Mouse (Mus musculus) thymus, postnatal 0 days (tissue): ENCODE results near the gene Scn4b. TPM values are rescaled to one million over a fixed set of nuclear protein-coding genes. Genes with fewer than 3 reads are reported as not detected.

Source experiments
- DNase-seq: peaks from one replicate; pipeline ENCODE4 v3.0.0-alpha.2; 2015; ENCODE audit warnings: low spot score
- polyA plus RNA-seq: library from polyadenylated mRNA; unstranded; fragments of >200 nt; fragmentation: Nextera tagmentation; extraction: Ambion mirVana; gene quantifications from 2 replicates; pipeline ENCODE4 v1.2.1, GENCODE M21; 2015

Scn4b gene
- polyA plus RNA-seq, 1 experiment from 2014 or later = 9.1 TPM

- DNase-seq = no peak
These were observed 13.0 kb upstream of the Scn4b start for GRCm38 (mm10) chr9:45125211-45125610.

DNA sequence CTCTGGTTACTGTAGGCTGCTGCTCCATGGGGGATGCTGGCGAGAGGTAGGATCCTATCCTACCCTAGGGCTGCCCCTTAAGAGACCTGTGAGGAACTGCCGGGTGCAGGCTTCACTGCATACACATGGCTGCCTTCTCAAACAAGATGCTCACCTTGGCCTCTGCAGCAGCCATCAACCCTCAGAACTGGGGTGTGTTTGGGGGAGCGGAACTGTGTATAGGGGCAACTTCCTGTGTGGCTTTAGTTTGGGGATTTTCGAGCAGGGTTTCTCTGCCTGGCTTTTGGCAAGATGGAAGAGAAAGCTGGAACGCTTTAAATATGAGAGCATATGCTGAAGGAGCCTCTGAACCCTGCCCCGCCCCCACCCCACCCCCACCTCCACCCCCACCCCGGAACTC lies 11.3 kb upstream of the Scn4b start:
- DNase-seq = peak; percentile 54

GRCm38 (mm10) chr9:45130119-45130518 lies 8.1 kb upstream of the Scn4b start:
- DNase-seq = no peak

DNA sequence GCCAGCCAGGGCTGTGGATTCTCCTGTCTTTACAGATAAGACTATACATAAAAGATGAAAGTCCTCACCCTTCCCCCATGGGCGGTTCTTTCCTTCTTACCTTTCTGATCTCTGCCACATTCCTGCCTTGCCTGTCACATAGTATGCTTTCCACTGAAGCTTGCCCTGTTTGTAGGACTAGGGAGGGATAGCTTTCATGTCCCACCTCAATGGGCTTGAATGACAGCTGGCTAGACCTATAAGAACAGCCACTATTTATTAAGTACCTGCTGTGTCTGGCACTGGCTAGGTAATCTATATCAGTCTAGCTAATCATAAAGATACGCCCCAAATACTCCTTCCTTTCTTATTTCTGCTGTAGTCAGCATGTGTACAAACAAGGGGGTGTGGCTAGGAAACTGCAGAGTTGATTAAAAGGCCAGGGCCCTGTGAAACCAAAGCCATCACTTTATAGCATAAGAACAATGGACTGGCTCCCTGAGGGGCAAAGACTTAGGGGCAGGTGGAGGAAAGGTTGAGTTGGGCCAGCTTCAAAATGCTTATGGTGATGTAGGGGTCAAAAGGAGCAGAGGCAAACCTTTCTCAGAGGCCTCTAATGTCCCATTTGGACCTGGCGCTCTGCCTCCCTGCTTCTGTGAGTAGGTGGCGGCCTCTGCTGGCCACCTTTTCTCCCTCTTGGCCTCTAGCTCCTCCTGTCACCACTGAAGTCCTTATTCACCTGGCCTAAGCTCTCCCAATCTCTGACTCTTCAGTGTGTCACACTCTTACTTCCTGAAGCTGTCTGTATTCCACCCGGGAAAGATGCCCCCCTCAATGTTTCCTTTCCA lies 4.5 kb upstream of the Scn4b start:
- DNase-seq = peak; percentile 76

- DNase-seq = no peak
These were observed 1.6 kb upstream of the Scn4b start for GRCm38 (mm10) chr9:45136442-45137169.

DNA sequence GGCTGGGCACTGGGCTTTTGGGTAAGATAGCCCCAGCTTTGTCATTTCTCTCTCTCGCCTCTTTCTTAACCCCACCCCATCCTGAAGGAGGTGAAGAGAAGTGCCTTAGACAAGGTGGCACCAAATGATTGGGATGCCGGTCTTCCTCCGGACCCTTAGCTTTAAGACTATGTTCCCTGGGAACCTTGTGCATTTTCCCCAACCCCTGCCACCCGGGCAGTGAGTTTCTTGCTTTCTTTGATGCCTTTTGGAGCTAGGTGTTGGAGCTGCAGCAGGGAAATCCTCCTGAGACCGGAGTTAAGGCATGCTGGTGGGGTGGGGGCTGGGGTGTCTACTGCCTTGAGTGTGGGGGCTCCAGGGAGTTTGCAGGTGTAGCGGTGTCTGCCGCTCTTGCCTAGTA lies 887 bp downstream of the Scn4b start:
- no peak for DNase-seq

GRCm38 (mm10) chr9:45140945-45141344 lies 2.8 kb downstream of the Scn4b start:
- DNase-seq = no peak

DNA sequence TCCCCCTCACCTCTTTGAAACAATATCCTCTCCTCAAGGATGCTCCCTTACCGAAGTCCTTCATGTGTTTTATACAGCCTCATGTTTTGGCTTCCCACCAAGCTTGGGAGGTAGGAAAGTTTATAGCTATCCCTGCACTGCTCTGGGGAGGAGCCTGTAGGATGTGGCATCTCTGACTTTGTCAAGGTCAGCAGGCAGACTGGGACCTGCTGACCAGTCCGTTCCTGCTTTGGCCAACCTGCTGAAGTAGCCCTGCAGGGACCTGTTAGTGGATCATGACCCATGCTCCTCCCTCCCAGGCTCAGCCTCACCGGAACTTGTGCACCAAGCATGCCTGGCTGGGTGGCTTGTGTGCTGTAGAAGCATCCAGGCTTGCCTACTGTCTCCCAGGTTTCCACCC lies 4.5 kb downstream of the Scn4b start:
- DNase-seq = no peak

GRCm38 (mm10) chr9:45145533-45146266 lies 7.5 kb downstream of the Scn4b start:
- peak; percentile 39 for DNase-seq

DNA sequence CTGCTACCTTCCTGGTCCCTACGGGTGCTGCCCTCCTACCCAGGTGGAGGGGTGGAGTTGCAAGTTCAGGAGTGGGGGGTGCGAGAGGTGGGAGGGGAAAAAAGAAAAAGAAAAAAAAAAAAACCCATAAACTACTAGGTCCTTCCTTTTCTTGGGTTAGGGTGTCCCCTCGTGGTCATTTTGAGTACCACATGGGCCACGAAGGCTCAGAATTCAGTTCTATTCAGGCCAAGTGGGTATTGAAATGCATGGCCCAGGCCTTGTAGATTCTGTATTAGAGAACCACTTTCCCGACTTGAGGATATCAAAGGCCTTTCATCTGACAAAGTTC lies 8.0 kb downstream of the Scn4b start:
- DNase-seq = peak; percentile 87

GRCm38 (mm10) chr9:45150933-45151332 lies 12.7 kb downstream of the Scn4b start:
- DNase-seq = no peak

DNA sequence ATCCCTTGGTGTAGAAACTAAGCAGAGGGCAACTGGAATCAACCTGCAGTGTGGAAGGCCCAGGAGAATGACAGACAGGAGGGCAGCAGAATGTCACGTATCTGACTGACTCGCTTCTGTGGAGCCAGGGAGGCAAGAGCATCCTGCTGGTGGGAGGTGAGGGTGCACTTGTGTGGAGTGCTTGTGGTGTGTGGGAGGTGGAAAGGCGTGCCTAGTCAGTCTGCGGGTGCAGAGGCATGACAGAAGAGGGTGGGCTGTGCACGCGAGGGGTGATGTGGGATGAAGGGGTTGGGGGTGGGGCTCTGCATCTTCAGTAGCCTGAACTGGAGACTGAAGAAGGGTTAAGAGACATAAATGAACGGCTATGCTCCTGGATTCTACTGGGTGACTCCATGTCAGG lies 15.2 kb downstream of the Scn4b start:
- peak; percentile 53 for DNase-seq

- DNase-seq = no peak
These were observed 29.7 kb downstream of the Scn4b start for GRCm38 (mm10) chr9:45167903-45168302.

GRCm38 (mm10) chr9:45170150-45170549 lies 32.0 kb downstream of the Scn4b start:
- no peak for DNase-seq

DNA sequence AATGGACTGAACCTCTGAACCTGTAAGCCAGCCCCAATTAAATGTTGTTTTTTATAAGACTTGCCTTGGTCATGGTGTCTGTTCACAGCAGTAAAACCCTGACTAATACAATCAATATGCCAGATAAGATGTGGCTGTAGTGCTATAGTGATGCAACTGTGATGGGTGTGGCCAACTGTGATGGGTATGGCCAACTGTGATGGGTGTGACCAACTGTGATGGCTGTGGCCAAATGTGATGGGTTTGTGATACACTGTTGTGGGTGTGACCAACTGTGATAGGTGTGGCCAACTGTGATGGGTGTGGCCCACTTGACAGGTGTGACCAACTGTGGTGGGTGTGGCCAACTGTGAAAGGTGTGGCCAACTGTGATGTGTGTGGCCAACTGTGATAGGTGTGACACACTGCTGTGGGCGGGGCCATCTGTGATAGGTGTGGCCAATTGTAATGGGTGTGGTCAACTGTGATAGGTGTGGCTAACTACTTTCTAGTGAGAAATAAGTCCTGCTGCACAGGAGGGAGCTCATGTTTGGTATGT lies 32.9 kb downstream of the Scn4b start:
- DNase-seq = no peak

DNA sequence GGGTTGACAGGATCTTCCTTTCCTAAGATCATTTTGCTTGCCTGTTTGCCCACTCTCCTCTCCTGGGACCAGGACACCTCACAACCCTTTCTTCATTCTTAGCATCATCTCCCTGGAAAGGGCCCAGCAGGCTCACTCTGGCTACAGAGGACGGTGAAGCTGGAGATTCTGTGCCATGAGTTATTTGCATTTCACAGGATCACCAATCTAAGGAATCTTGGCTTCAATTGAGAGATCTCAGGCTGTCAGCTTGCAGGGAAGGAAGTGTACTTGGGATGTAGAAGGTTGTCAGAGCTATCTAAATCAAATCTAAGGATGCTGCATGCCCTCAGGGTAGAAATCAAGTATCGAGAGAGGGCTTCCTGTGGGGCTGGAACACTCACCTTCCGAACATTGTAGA lies 35.3 kb downstream of the Scn4b start:
- DNase-seq = no peak

DNA sequence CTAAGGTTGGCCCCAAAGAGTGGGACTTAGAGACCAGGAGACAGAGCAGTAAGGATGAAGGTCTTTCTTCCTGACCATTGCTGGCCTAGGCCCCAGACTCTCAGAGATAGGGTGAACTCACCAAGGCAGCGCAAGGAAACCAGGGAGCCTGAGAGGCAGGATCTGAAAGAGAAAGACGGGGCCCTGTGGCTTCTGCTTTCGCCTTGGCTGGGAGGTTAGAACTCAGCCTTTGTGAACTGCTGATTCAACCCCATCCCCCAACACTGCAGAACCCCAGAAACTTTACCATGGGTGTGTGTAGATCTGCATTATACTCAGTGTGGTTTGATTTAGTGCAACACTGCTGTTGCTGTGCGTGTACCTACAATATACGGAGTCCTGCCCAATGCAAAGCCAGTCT lies 41.1 kb downstream of the Scn4b start:
- peak; percentile 51 for DNase-seq

GRCm38 (mm10) chr9:45181770-45182169 lies 43.6 kb downstream of the Scn4b start, which contains the start of gene BC049352:
Gene BC049352, plus strand, starts transcription at chr9:45182007.
- DNase-seq = no peak

DNA sequence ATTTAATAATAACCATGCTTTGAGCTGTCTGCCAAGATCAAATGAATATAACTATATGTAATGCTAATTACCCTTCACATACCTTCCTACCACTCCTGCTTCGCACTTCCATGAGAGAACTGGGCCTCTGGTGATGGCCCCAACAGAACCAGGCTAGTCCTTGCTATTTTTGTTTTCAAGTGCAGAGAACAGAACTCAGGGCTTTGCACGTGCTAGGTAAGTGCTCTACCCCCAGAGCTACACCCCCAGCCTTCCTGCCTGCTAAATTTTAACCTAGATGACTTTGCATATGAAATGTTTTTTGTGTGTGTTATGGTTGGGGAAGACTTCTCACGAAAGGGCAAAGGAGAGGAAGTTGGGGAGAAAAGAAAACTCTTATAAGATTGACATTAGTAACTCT lies 44.3 kb downstream of the Scn4b start:
- DNase-seq = peak; percentile 40

GRCm38 (mm10) chr9:45183266-45183665 lies 45.1 kb downstream of the Scn4b start:
- DNase-seq = no peak

DNA sequence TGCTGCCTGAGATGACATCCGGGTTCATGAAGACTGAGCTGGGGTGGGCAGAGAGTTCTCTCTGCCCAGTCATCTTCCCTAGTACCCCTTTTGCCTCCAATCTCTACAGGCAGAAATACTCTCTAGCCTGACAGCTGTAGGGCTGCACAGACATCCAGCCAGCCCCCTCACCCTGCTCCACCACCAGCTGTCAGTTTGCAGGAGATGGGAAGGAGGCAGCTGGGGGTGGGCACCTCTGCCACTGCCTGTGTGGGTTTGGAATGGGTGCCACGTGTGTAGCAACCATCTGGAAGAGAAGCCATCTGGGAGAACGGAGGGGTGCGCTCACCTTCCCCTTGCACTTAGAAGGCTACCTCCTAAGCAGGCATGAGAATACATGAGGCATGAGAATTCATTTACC lies 47.1 kb downstream of the Scn4b start:
- peak; percentile 66 for DNase-seq
